Mouse (Mus musculus) ovary, postnatal 36 days (tissue): ENCODE data around the gene Ncor2.

Experiments used
- DNase-seq: peaks from one replicate; pipeline ENCODE4 v3.0.0; 2022; ENCODE audit warnings: low spot score, mixed read lengths

The Ncor2 gene

DNA sequence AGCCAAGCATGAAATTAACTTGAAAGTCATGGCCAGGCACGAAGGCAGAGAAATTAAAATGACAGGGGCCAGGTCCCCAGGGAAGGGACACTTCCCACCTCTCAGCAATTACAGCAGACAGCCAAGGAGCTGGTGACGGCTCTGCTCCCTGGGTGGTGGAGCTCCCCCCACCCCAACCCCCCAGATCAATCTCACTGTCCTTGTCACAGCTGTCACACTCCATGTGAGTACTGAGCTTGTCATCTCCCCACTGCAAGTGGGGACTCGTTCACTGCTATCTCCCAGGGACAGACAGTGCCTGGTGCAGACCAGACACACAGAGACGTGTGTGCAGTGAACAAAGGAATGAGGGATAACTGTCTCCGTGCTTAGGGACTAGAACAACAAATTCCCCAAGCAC is 85.2 kb downstream of the Ncor2 start:
- DNase-seq = no peak

DNA sequence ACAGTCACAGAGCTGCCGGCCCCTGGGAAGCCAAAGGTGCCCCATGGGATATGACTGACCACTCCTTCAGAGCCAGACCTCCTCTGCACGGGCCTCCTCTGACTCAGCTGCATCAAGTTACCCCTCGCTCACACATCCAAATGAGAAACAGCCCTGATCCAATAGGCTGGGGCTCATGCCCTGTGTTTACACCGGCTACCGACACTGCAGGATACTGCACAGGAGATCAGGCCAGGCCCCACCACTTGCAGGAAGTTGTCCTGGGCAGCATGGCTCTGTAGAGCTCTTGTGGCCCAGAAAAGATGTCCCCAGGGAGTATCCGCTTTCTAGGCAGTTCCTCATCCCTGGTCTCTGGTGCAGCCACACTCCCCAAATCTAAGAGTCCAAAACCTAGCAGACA is 90.9 kb downstream of the Ncor2 start:
- DNase-seq = no peak

DNA sequence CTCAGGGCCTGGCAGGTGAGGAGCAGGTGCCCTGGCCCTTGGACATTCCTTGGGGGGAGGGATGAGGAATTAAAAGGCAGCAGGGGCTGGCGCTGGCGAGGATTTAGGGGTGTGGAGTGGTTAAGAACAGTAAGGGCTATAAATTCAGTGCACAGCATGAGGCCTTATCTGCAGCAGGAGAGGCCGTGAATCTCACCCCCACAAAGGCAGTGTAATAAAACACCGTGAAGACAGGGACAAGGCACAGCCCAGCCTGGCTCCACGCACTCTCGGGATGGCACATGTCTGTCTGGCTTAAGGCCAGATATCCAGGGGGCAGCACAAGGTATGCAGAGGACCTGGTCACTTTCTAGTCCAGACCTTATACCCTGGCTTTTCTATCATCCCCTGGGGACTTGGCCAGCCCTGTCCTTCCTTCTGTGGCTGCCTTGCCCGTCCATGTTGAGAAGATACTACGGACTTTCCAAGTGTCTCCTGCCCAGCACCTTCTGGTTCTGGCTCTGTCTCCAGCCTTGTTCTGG is 93.9 kb downstream of the Ncor2 start:
- DNase-seq = no peak

DNA sequence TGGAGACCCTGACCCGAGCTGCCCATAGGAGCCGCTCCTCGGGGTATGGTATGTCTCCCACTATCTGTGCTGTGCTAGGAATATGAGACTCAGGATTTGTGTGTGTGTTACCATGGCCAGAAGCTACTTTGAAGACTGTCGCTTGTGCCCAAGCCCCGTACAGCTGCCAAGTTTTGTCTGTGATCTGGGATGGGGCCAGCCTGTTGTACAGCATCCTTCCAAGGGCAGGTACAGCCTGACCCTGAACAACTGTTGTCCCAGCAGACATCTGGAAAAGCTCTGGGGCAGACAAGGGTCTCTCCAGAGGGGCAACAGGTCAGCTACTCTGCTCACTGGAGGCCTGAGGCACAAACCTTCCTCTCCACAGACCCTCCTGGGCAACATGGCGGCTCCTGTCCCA is 95.3 kb downstream of the Ncor2 start:
- no peak for DNase-seq

GRCm38 (mm10) chr5:125081318-125082101 is 97.5 kb downstream of the Ncor2 start:
- peak; percentile 89 for DNase-seq

- DNase-seq = peak; percentile 30
Observed at GRCm38 (mm10) chr5:125080787-125081317, 98.2 kb downstream of the Ncor2 start.

GRCm38 (mm10) chr5:125080352-125080751 is 98.7 kb downstream of the Ncor2 start:
- DNase-seq = no peak

- DNase-seq = no peak
Observed at GRCm38 (mm10) chr5:125078220-125078619, 100.8 kb downstream of the Ncor2 start.

- no peak for DNase-seq
Observed at GRCm38 (mm10) chr5:125076183-125076582, 102.8 kb downstream of the Ncor2 start.

DNA sequence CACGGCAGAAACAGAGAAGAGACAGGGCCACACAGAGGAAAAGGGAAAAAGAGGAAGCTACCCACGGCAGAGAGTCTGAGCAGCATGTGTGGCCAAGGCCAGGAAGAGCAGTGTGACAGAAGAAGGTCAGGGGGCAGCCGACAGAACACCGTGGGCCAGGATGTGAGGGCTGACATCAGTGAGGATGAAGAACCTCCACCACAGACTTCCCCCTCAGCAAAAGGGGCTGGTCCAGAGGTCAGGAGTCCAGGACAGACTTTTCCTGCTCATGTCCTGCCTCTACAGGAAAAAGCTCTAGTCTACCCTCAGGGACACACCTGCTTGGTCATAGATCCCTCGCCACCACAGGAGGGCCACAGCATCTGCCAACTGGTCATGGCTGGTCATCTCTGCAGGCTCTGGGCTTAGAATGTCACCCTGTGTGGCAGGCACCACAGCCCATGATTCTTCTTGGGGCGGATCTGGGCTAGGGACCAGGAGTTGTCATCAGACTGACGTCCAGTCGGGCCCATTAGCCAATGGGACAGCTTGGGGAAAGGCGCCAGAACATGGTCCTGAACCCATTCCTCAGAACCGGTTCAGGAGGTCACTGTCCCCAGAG is 104.3 kb downstream of the Ncor2 start:
- no peak for DNase-seq

- no peak for DNase-seq
Observed at GRCm38 (mm10) chr5:125073896-125074295, 105.1 kb downstream of the Ncor2 start.

- DNase-seq = no peak
Observed at GRCm38 (mm10) chr5:125073335-125073734, 105.7 kb downstream of the Ncor2 start.

GRCm38 (mm10) chr5:125072425-125072824 is 106.6 kb downstream of the Ncor2 start:
- DNase-seq = no peak

GRCm38 (mm10) chr5:125071919-125072318 is 107.1 kb downstream of the Ncor2 start:
- peak; percentile 56 for DNase-seq

DNA sequence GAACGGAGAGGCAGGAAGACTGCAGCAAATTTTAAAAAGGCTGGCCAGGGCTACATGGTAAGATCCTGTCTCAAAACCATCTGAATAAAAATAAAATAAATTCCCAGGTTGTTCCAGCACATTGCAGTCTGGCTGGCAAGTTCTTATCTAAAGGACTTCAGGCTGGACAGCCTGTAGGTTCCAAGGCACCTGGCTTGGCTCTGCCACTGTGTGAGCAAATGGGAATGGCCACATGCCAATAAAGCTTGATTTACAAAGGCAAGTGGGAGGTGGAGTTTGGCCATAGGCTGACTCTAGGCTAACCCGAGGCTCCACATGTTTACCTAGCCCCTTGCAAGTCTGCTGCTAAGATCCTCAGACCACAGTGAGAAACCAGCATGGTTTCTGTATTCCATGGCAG is 108.6 kb downstream of the Ncor2 start:
- no peak for DNase-seq

GRCm38 (mm10) chr5:125069916-125070315 is 109.1 kb downstream of the Ncor2 start:
- no peak for DNase-seq

DNA sequence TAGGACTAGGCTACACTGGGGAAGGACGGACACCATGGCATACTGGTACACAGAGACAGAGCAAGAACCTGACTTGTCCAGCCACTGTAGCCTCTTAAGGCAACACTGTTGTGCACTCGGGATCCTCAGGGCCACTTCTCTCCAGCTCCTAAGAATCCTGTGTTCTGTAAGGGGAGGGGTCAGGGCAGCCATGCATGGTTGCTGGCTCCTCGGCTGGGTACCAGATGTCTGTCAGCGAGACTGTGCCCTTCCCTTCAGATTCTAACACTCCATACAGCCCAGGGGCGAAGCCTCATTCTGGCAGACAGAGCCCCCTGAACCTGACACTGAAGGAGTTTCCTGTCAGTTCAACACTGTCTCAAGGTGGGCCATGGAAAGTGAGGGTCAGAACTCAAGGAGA is 109.6 kb downstream of the Ncor2 start:
- no peak for DNase-seq

- DNase-seq = no peak
Observed at GRCm38 (mm10) chr5:125068371-125068951, 110.6 kb downstream of the Ncor2 start.

DNA sequence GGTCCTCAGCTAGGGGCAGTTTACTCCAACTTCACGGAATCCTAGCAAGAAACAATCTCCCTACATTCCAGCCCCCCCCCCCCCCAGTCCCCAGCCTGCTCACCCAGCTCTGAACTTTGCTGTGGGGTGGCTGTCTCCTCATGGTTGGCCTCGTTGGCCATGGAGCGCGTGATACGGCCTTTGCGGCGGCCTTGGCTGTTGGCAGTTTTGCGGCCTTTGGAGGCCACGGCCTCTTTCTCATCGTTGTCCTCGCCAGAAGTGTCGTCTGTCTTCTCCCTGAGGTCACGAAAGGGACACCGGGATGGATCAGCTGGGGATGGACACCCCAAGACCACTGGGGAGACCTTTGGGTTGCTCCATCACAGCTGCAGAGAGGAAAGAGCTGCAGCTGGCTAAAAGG is 111.3 kb downstream of the Ncor2 start:
- peak; percentile 51 for DNase-seq

GRCm38 (mm10) chr5:125066479-125067471 is 112.2 kb downstream of the Ncor2 start:
- DNase-seq = peak; percentile 83

DNA sequence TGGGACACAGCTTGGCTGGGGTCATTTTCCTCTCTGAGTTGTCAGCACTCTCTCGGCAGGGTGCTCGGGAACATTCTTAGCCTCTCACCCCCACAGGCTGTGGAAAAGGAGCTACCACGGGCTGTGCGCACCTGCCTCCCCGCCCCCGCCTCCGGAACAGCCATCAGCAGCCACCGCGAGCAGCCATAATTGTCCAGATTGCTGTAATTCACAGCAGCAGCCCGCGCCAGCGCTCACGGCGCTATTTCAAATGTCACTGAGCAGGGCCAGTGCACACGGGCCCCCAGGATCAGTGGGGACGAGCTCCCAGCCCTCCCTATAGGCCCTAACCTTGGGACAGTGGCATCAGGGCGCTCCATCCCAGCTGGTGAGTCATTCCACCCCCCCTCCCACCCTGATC is 116.0 kb downstream of the Ncor2 start:
- DNase-seq = no peak

GRCm38 (mm10) chr5:125058267-125058668 is 120.8 kb downstream of the Ncor2 start:
- peak; percentile 79 for DNase-seq
